Mouse (Mus musculus) midbrain, embryonic 15.5 days (tissue): ENCODE data around the gene Cavin2. TPM values are rescaled to one million over a fixed set of nuclear protein-coding genes. Genes with fewer than 3 reads are reported as not detected.

Experiments used
- ATAC-seq: fragments of 200-750 bp; cut with Nextera tagmentation; replicated peaks from 2 replicates; pipeline ENCODE4 v1.8.0; 2017; ENCODE audit warnings: moderate TSS enrichment
- H3K27ac ChIP-seq: fragments of 300-500 bp; sonication (generic); 2 replicates; pipeline ENCODE4 v1.5.1; 2015; ENCODE audit warnings: mild to moderate bottlenecking, inconsistent platforms
- H3K27me3 ChIP-seq: fragments of 300-500 bp; sonication (generic); replicated peaks from 2 replicates; pipeline ENCODE4 v1.6.1; 2015; ENCODE audit warnings: inconsistent platforms
- H3K36me3 ChIP-seq: fragments of 300-500 bp; sonication (generic); replicated peaks from 2 replicates; pipeline ENCODE4 v1.6.1; 2015; ENCODE audit warnings: inconsistent platforms
- H3K4me1 ChIP-seq: fragments of 300-500 bp; sonication (generic); 2 replicates; pipeline ENCODE4 v1.6.1; 2015; ENCODE audit warnings: inconsistent platforms
- H3K4me2 ChIP-seq: fragments of 300-500 bp; sonication (generic); 2 replicates; pipeline ENCODE4 v1.6.1; 2015; ENCODE audit warnings: inconsistent platforms, mild to moderate bottlenecking, moderate library complexity
- H3K4me3 ChIP-seq: fragments of 300-500 bp; sonication (generic); 2 replicates; pipeline ENCODE4 v1.5.1; 2015; ENCODE audit warnings: mild to moderate bottlenecking, inconsistent platforms
- H3K9ac ChIP-seq: fragments of 300-500 bp; sonication (generic); 2 replicates; pipeline ENCODE4 v1.6.1; 2015; ENCODE audit warnings: mild to moderate bottlenecking, inconsistent platforms
- H3K9me3 ChIP-seq: fragments of 300-500 bp; sonication (generic); 2 replicates; pipeline ENCODE4 v1.6.1; 2016; ENCODE audit warnings: inconsistent platforms
- WGBS: fragments of 180-500 bp; shearing (Covaris S2); methylation state at CpG from one replicate; pipeline ENCODE4 v1.1.7; 2015; ENCODE audit warnings: mixed read lengths; 5-methylcytosine and 5-hydroxymethylcytosine counted together
- polyA plus RNA-seq: library from polyadenylated mRNA; unstranded; fragments of >200 nt; fragmentation: Nextera tagmentation; extraction: Ambion mirVana; gene quantifications from 2 replicates; pipeline ENCODE4 v1.2.1, GENCODE M21; 2015

The Cavin2 gene
- polyA plus RNA-seq, 1 experiment from 2014 or later, result 6.4 TPM

- no peak overlapping the region for H3K27ac ChIP-seq
- no peaks in the 10 kb centered on the region for H3K36me3 ChIP-seq
- H3K4me3 ChIP-seq, result no peak overlapping the region
- H3K9me3 ChIP-seq, result no peaks in the 10 kb centered on the region
- 65% methylated on average over 4 of the region's 4 CpGs for WGBS
- no peak for ATAC-seq
- no peak overlapping the region for H3K9ac ChIP-seq
- peaks cover 3% of the 10 kb centered on the region; the same call in 1 of the 2 replicates for H3K4me1 ChIP-seq
- no peak overlapping the region for H3K4me2 ChIP-seq
- H3K27me3 ChIP-seq, result no peaks in the 10 kb centered on the region
Observed at GRCm38 (mm10) chr1:51271845-51272244, 17.1 kb upstream of the Cavin2 start.

GRCm38 (mm10) chr1:51272583-51273201 lies 16.2 kb upstream of the Cavin2 start:
- Histone ChIP-seq H3K36me3 (no peaks in the 10 kb centered on the region), H3K4me1 (peaks cover 3% of the 10 kb centered on the region; the same call in 1 of the 2 replicates), H3K27me3 (no peaks in the 10 kb centered on the region), H3K9me3 (no peaks in the 10 kb centered on the region), H3K4me2 (no peak overlapping the region), H3K9ac (no peak overlapping the region), H3K4me3 (no peak overlapping the region), H3K27ac (no peak overlapping the region)
- WGBS, result 65% methylated on average over 4 of the region's 4 CpGs
- 0 out of 2 replicates have a peak, but pooled peaks have one; percentile 17 for ATAC-seq

GRCm38 (mm10) chr1:51277879-51278567 lies 10.9 kb upstream of the Cavin2 start:
- H3K4me1 ChIP-seq, result peaks cover 3% of the 10 kb centered on the region; the same call in 1 of the 2 replicates
- WGBS, result 86% methylated on average over 2 of the region's 2 CpGs
- no peak overlapping the region for H3K9ac ChIP-seq
- no peak overlapping the region for H3K4me2 ChIP-seq
- H3K4me3 ChIP-seq, result no peak overlapping the region
- no peaks in the 10 kb centered on the region for H3K36me3 ChIP-seq
- H3K27me3 ChIP-seq, result no peaks in the 10 kb centered on the region
- ATAC-seq, result no peak
- no peaks in the 10 kb centered on the region for H3K9me3 ChIP-seq
- no peak overlapping the region for H3K27ac ChIP-seq

- no peaks in the 10 kb centered on the region for H3K27me3 ChIP-seq
- 0 out of 2 replicates have a peak, but pooled peaks cover 4% of the 10 kb centered on the region for H3K4me1 ChIP-seq
- H3K27ac ChIP-seq, result no peak overlapping the region
- H3K4me2 ChIP-seq, result no peak overlapping the region
- no peak for ATAC-seq
- WGBS, result 85% methylated on average over 3 of the region's 3 CpGs
- no peak overlapping the region for H3K4me3 ChIP-seq
- no peaks in the 10 kb centered on the region for H3K9me3 ChIP-seq
- H3K9ac ChIP-seq, result no peak overlapping the region
- H3K36me3 ChIP-seq, result no peaks in the 10 kb centered on the region
Observed at GRCm38 (mm10) chr1:51288201-51288600, 725 bp upstream of the Cavin2 start.

- H3K9ac ChIP-seq, result no peak overlapping the region
- H3K27ac ChIP-seq, result no peak overlapping the region
- no peak overlapping the region for H3K4me3 ChIP-seq
Observed at GRCm38 (mm10) chr1:51289620-51290445, 907 bp downstream of the Cavin2 start.

GRCm38 (mm10) chr1:51290634-51291033 lies 1.7 kb downstream of the Cavin2 start:
- Histone ChIP-seq H3K9ac (no peak overlapping the region), H3K9me3 (no peaks in the 10 kb centered on the region), H3K27ac (no peak overlapping the region), H3K4me3 (no peak overlapping the region), H3K36me3 (no peaks in the 10 kb centered on the region), H3K4me2 (no peak overlapping the region), H3K27me3 (no peaks in the 10 kb centered on the region), H3K4me1 (0 out of 2 replicates have a peak, but pooled peaks cover 4% of the 10 kb centered on the region)
- no peak; the same call in 1 of the 2 replicates for ATAC-seq
- 57% methylated on average over 4 of the region's 4 CpGs for WGBS

More at GRCm38 (mm10) chr1:51289620-51290445, 907 bp downstream of the Cavin2 start:
- Histone ChIP-seq H3K9me3 (no peaks in the 10 kb centered on the region), H3K4me1 (0 out of 2 replicates have a peak, but pooled peaks cover 4% of the 10 kb centered on the region), H3K27me3 (no peaks in the 10 kb centered on the region), H3K4me2 (no peak overlapping the region), H3K36me3 (no peaks in the 10 kb centered on the region)
- peak; percentile 33; the same call in 1 of the 2 replicates for ATAC-seq
- 87% methylated on average over 17 of the region's 17 CpGs for WGBS

GRCm38 (mm10) chr1:51292348-51292747 lies 3.4 kb downstream of the Cavin2 start:
- no peaks in the 10 kb centered on the region for H3K36me3 ChIP-seq
- no peak overlapping the region for H3K4me3 ChIP-seq
- H3K4me1 ChIP-seq, result 0 out of 2 replicates have a peak, but pooled peaks cover 4% of the 10 kb centered on the region
- H3K9me3 ChIP-seq, result no peaks in the 10 kb centered on the region
- H3K27ac ChIP-seq, result no peak overlapping the region
- no peak for ATAC-seq
- H3K4me2 ChIP-seq, result no peak overlapping the region
- no peaks in the 10 kb centered on the region for H3K27me3 ChIP-seq
- no peak overlapping the region for H3K9ac ChIP-seq
- WGBS, result 91% methylated on average over 4 of the region's 4 CpGs

GRCm38 (mm10) chr1:51300295-51300930 lies 11.5 kb downstream of the Cavin2 start:
- Histone ChIP-seq H3K9ac (no peak overlapping the region), H3K27ac (no peak overlapping the region), H3K4me1 (no peaks in the 10 kb centered on the region), H3K9me3 (no peaks in the 10 kb centered on the region), H3K27me3 (no peaks in the 10 kb centered on the region), H3K4me3 (no peak overlapping the region), H3K4me2 (no peak overlapping the region), H3K36me3 (no peaks in the 10 kb centered on the region)
- no peak for ATAC-seq
- WGBS, result 88% methylated on average over 11 of the region's 11 CpGs

- no peak overlapping the region for H3K4me3 ChIP-seq
- no peak overlapping the region for H3K27ac ChIP-seq
- 78% methylated on average over 3 of the region's 3 CpGs for WGBS
- no peaks in the 10 kb centered on the region for H3K4me1 ChIP-seq
- no peak overlapping the region for H3K4me2 ChIP-seq
- H3K27me3 ChIP-seq, result no peaks in the 10 kb centered on the region
- no peak overlapping the region for H3K9ac ChIP-seq
- no peaks in the 10 kb centered on the region for H3K36me3 ChIP-seq
- H3K9me3 ChIP-seq, result no peaks in the 10 kb centered on the region
- ATAC-seq, result no peak
Observed at GRCm38 (mm10) chr1:51307056-51307455, 18.1 kb downstream of the Cavin2 start.

- Histone ChIP-seq H3K4me1 (no peaks in the 10 kb centered on the region), H3K27ac (no peak overlapping the region), H3K9me3 (no peaks in the 10 kb centered on the region), H3K27me3 (no peaks in the 10 kb centered on the region), H3K4me3 (no peak overlapping the region), H3K9ac (no peak overlapping the region), H3K4me2 (no peak overlapping the region), H3K36me3 (no peaks in the 10 kb centered on the region)
- WGBS, result 29% methylated on average over 2 of the region's 2 CpGs
- ATAC-seq, result no peak
Observed at GRCm38 (mm10) chr1:51315476-51315875, 26.6 kb downstream of the Cavin2 start.

GRCm38 (mm10) chr1:51323506-51323905 lies 34.6 kb downstream of the Cavin2 start:
- Histone ChIP-seq H3K4me2 (no peak overlapping the region), H3K27me3 (no peaks in the 10 kb centered on the region), H3K4me1 (0 out of 2 replicates have a peak, but pooled peaks cover 2% of the 10 kb centered on the region), H3K9ac (no peak overlapping the region), H3K36me3 (no peaks in the 10 kb centered on the region), H3K27ac (no peak overlapping the region), H3K9me3 (no peaks in the 10 kb centered on the region), H3K4me3 (no peak overlapping the region)
- no peak for ATAC-seq
- 83% methylated on average over 6 of the region's 6 CpGs for WGBS

- Histone ChIP-seq H3K36me3 (no peaks in the 10 kb centered on the region), H3K4me1 (peaks cover 13% of the 10 kb centered on the region), H3K9me3 (no peaks in the 10 kb centered on the region), H3K4me2 (no peak overlapping the region), H3K27me3 (no peaks in the 10 kb centered on the region), H3K9ac (no peak overlapping the region), H3K27ac (no peak overlapping the region), H3K4me3 (no peak overlapping the region)
- ATAC-seq, result no peak
- 100% methylated on average over 1 of the region's 1 CpGs for WGBS
Observed at GRCm38 (mm10) chr1:51328541-51328940, 39.6 kb downstream of the Cavin2 start.
